Mouse (Mus musculus) frontal cortex, postnatal 36 days (tissue): ENCODE results near the gene Cops8.
A peak's percentile ranks its signal among the peaks of the same experiment; 100 is the strongest.

Source experiments
- DNase-seq, 2 experiments: peaks; one replicate each; pipeline ENCODE4 v3.0.0; 2022; ENCODE audit warnings: low spot score in 2 of 2

The Cops8 gene

GRCm38 (mm10) chr1:90650781-90651437 is 48.1 kb downstream of the Cops8 start:
- DNase-seq, result peak; percentile 68 to 70

- DNase-seq, result no peak
Observed at GRCm38 (mm10) chr1:90651781-90652180, 49.0 kb downstream of the Cops8 start.

- no peak for DNase-seq
Observed at GRCm38 (mm10) chr1:90652553-90652952, 49.8 kb downstream of the Cops8 start.

GRCm38 (mm10) chr1:90656492-90657245 is 53.9 kb downstream of the Cops8 start:
- no peak for DNase-seq

- no peak for DNase-seq
Observed at GRCm38 (mm10) chr1:90657292-90658050, 54.7 kb downstream of the Cops8 start.

GRCm38 (mm10) chr1:90658581-90658980 is 55.8 kb downstream of the Cops8 start:
- DNase-seq, result no peak

- no peak for DNase-seq
Observed at GRCm38 (mm10) chr1:90660150-90660549, 57.4 kb downstream of the Cops8 start.

- no peak for DNase-seq
Observed at GRCm38 (mm10) chr1:90662491-90662890, 59.7 kb downstream of the Cops8 start.
